Mouse (Mus musculus) T-helper 1 cell (primary cell): ENCODE measurements around the gene Gm43720.

Source experiments
- in situ Hi-C: fragments of 300-600 bp; cut with MboI, MseI; formaldehyde crosslinking; loops from one replicate; pipeline ENCODE4 v1.15.1; 2025; ENCODE audit warnings: high pct_unique_total_duplicates

Gene Gm43720

DNA sequence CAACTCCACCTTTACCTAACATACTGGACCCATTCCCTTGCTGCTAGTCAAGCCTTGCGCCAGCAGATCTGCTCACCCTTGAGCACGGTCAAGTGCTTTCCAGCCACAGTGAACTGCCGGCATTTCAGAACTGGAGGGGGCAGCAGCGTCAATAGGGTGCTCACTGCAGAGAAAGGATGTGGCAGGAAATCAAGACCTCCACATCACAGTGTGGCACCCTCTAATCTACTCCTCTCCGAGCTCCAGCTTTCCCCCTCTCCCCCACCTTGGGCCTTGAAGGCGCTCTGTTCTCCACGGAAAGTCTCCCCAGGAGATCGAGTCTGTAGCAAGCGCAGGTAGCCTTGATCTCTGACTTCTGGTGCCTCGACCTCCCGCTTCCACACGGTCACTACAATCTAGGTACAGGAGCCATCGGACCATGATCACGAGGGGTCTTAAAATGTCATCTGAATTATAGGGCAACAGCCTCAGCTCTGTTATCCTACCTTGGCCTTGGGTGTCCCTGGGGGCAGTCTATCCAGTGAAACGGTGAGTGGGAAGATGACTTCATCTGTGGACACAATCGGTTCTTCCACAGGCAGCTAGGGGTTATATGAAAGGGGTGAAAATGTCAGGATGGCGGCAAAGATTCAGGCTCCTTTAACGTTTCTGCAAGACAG lies 17.0 kb downstream of the Gm43720 start:
- in situ Hi-C loops: no loop called here

DNA sequence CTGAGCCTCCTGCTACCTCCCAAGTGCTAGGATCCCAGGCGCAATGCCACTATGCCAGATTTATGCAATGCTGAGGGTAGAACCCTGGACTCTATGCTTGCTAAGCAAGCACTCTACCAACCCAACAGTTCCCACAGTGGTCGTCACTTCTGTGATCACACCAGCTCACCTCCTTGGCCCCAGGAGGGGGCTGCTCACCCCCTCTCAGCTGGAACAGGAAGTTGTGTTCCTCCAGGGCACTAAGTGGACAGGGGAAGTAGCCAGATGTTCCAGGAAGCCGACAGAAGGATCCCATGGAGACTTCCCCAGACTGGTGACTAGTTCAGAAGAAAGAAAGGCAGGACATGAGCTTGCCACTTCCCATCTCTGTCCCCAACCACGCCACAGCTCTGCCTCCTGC lies 17.8 kb downstream of the Gm43720 start:
- in situ Hi-C loops: no loop called here

DNA sequence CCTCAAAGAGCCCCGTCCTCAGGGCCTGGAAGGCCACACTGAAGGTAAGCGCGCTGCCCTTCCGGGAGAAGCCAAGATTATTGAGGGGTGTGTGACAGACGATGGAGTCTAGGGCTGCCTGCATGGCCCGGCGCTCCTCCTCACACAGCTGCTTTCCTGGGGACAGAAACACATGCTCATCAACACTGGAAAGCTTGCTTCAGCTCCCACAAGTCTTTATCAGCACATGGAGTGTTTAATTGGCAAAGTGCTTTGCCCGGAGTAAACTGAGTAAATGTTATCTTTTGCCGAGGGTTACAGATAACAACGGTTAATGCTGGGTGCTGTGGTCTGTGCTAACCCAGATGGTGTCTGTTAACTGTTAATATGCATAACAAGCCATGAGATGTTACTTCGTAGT lies 18.9 kb downstream of the Gm43720 start:
- in situ Hi-C loops: no loop called here

DNA sequence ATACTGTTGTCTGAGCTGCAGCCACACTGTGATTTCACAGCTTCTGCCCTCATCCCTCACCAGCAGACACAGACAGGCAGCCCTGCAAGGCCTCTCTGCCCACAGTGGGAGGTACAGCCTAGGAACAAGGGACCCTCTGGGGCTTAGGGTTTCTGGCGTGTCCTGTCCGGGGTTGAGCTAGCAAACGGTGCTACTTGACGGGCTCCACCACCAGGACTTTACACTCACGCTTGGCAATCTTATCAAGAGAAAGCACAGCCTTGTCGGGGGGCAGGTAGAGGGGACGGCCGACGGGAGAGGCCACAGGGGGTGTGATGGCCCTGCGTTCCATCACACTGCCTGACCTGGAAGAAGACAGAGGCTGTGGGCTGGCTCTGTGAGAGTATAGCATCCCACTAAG lies 19.7 kb downstream of the Gm43720 start:
- in situ Hi-C loops: no loop called here

DNA sequence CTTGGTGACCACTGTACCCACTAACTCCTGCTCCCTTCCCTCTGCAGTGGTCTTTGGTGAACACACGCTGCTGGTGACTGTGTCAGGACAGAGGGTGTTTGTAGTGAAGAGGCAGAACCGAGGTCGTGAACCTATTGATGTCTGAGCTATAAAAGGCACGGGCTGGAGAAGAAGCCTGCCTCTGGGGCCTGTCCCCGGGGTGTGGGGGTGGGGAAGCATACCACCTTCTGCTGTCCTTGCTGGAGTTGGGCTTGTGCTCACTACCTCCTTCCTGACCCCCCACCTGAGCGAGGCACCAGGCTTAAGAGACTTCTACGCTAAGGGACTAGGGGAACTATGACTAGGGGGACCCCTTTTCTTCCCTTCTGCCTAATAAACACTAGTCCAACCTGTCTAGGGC lies 20.8 kb downstream of the Gm43720 start:
- in situ Hi-C loops: no loop called here

DNA sequence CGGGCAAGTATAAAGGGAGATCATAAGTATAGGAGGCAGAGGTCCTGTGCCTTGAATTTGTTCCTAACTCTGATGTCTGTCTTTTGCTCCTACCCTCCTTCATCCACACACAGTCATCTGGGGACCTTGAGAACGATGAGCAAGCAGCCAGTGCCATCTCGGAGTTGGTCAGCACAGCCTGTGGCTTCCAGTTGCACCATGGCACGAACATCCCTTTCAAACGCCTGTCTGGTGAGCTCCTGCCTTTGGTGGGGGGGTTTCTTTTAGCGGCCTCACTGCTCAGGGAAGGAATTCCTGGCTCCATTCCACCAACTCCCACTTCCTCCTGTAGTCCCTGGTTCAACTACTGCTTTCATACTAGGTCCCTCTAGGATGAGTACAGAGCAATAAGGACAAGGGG lies 21.2 kb downstream of the Gm43720 start:
- in situ Hi-C loops: no loop called here

DNA sequence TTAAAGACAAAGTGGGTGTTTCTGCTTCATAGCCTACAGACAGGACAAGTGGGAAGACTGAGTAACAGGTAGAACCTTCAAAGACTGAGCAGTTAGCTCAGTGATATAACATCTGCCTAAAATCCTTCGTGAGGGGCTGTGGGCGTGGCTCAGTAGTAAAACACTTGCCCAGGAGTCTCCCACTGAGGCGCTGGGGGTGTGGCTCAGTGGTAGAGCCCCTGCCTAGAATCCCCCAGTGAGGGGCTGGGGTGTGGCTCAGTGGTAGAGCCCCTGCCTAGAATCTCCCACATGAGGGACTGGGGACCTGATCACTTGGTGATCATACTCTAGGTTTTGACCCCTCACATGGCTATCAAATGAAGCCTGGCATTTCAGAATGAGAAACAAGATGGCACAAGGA lies 21.7 kb downstream of the Gm43720 start:
- in situ Hi-C loops: no loop called here

DNA sequence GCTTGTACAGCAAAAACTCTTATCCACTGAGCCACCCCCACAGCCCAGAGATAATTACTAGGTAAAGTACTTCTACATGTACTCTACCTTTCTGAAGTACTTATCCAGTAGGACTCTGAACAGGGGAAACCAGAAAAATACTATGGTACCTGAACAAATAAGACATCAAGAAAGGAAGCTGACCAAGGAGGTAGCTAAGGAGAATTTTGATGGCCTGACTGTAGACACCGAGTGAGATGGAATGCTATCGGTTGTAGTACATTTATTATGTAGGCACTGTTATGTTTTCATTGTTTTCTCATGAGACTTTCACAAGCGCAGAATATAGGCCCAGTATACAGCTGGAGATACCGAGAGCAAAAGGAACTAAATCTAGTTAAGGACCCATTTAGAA lies 22.2 kb downstream of the Gm43720 start:
- in situ Hi-C loops: no loop called here

DNA sequence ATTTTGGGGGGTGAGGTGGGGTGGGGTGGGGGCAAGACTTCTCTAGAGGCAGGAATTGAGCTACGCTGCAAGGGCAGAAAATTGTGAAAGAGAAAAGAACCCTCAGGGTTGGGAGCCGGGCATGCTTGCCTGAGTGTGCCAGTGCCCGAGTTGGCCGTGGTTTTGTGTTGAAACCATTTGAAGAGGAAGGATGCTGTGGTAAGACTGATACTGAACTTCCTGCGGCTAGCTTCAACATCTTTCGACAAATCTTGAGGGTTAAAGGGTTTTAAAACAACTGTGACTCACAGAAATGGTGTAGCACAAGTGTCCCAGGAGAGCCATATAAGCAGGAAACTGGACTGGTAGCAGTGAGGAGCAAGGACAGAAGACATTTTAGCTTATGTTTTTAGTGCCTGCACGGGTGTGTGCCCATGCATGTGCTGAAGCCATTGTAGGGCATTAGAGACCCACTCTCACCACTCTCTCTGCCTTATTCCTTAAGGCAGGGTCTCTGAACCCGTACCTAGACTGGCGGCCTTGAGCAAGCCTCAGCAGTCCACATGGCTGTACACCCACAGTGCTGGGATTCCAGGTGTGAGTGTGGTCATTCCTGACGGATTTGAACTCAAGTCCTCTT lies 22.7 kb downstream of the Gm43720 start:
- in situ Hi-C loops: no loop called here

DNA sequence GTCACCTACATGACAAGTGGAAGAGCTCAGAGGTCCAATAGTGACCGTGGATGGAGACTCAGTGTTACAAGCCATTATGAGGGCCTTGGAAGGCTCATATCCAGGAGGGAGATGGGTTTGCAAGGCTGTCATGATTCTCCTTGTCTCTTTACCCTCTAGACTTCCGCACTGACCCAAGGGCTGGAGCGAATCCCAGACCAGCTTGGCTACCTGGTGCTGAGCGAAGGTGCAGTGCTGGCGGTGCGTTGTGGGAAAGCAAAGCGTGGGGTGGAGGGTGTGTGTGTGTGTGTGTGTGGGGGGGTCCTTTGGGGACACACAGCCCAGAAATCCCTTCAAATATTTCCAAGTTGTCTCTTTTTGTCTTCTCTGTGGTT lies 23.7 kb downstream of the Gm43720 start:
- in situ Hi-C loops: no loop called here

DNA sequence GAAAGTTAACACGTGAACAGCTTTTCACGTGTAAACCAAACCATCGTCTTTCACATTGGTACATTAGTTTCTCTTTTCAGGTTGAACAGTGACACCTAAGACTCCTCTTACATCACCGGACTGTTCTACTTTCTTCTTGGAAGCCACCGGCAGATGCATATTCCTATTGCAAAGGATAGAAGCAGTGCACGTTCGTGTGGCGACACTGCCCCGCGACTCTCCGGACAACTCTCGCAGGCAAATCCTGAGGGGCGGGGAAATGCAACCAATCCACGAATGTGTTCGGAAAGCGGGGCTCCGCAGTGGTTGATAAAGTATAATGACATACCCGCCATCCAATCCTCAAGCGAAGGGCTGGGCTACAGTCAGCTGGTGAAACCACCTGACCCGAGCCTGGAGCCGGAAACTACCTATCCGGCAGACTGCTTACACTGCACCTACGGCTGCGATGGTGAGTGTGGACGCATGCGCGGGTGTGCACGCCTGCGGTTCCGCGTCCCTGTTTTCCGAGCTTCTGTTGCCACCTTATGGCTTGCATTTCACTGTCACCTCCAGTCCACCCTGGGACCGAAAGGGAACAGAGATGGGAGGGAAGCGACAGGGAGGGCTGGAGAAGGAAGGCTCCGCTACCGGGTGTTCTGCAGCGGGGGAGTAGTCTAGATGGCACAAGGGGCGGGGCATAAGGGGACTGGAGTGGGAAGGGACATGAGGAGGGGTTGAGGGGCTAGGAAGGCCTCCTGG lies 24.2 kb downstream of the Gm43720 start, which contains the start of gene Lamtor4:
Gene Lamtor4, plus strand, starts transcription at position 130 of the 741 bp plus-strand sequence.
- in situ Hi-C loops: no loop called here

DNA sequence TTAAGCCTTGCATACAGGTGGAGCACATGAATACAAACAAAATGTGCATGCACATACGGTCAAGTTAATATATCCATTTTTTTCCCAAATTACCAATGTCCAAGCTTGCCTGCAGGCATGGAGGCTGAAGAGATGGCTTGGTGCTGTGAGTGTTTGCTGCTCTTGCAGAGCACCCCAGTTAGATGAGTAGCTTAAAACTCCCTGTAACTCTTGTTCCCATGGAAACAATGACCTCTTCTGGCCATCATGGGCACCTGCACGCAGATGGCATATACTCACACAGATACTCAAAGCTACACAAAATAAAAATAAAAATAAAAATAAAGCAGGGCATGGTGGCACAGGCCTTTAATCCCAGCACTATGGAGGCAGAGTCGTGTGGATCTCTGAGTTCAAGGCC lies 26.7 kb downstream of the Gm43720 start:
- in situ Hi-C loops: no loop called here

DNA sequence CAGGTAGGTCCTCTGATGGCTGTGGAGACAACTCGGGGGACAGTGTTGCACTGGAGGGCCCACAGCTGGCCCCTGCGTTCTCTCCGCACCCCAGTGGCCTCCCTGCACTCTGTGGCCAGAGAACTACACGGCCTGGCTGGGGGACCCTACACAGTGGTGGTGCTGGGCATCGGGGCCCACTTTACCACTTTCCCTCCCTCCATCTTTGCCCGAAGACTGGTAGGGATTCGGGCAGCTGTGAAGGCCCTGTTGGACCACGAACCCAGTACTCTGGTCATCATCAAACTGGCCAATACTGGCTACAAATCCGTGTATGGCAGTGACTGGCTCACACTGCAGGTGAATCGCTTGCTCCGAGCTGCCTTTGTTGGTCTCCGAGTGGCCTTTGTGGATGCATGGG lies 28.6 kb downstream of the Gm43720 start:
- in situ Hi-C loops: no loop called here

DNA sequence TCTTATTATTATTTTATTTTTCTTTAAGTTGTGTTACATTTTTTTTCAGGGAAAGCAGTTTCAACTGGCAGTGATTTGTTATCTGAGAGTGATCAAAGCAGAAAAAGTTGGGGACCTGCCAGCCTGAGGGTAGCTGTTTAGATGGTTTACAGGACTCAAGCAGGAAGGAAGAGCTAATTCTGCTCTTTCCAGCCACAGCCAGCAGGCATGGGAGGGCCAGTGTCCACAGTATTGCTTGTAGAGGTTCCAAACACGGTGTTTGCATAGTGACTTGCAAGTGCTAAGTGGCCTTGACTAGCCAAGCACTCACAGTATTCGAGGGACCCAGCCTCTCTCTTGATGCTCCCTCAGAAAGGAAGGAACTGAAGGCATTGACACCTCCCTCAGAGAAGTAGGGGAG lies 38.2 kb downstream of the Gm43720 start:
- in situ Hi-C loops: no loop called here

DNA sequence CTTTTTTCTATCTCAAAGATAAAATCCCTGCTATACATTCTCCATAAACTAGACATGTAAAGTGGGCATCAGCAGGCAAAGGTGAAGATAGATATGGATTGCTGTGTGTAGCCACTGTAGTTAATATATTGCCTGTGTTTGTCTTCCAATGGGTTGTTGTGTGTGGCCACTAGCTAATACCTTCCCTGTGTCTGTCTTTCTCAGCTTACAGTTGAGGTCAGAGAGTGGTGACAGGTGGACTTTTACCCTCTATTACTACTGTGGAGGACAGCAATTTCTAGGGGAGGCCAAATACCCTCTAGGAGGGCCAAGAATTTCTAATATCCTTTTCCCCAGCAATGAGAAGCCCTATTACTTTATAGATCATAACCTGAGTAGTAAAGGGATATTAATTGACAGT lies 45.5 kb downstream of the Gm43720 start:
- in situ Hi-C loops: no loop called here

DNA sequence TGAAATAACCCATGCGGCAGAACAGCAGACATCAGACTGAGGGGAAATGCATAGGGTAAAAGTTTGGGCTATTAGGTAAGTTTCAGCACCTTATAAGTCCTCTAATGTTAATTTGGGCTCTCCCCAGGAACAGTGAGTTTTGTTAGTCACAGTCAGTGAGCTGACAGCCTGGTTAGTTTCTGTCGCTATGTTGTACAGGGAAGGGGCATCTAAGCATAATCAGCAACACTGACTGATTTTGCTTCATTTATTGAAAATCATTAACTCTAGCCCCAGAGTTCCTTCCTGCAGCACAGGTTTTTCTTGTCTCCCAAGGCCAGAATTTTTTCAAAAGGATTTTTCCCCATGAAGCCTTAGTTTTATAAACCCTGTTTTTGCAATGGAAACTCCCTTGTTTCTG lies 46.0 kb downstream of the Gm43720 start:
- in situ Hi-C loops: no loop called here

DNA sequence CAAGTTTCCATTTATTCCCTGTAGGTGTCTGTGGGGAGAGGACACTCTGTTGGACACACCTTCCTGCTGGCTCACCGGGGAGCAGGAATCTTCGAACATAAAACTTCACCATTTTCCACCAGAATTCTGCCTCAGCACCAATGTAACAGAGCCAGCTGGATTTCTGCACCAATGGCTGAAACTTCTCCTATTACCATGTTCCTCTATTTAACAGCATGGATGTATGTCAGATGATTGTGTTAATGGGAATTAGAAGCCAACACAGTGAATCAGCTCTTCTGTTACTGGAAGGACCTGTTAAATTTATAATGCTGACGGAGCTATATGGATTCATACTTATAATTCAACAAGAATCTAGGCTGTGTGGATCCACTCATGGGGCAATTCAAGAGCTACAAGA lies 50.2 kb downstream of the Gm43720 start:
- in situ Hi-C loops: no loop called here

DNA sequence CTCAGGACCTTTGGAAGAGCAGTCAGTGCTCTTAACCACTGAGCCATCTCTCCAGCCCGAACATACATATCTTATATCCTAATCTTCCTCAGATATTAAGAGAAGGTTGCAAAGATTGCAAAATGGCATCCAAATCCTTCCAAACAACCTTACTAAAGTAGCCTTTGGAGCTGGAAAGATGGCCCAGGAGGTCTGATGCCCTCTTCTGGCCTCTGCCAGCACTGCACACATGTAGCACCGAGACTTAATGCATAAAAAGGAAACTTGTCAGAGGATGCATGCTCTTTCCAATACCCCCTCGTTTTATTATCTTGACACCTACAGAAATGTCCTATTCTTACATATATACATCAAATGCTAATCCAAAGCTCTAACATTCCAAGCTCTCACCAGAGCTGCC lies 51.7 kb downstream of the Gm43720 start:
- in situ Hi-C loops: no loop called here

DNA sequence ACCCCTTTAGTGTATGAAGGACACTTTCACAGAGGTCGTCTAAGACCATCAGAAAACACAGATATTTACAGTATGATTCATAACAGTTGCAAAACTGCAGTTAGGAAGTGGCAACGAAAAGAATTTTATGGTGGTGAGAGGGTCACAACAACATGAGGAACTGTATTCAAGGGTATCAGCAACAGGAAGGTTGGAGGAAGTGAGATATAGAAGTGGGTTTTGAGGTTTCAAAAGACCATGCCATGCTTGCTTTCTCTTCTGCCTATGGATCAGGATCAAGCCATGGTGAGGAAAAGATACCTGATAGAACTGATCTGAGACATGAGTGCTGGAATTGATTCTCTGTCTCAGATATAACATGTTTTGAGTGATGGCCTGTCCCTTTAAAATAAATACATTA lies 52.4 kb downstream of the Gm43720 start:
- in situ Hi-C loops: no loop called here

DNA sequence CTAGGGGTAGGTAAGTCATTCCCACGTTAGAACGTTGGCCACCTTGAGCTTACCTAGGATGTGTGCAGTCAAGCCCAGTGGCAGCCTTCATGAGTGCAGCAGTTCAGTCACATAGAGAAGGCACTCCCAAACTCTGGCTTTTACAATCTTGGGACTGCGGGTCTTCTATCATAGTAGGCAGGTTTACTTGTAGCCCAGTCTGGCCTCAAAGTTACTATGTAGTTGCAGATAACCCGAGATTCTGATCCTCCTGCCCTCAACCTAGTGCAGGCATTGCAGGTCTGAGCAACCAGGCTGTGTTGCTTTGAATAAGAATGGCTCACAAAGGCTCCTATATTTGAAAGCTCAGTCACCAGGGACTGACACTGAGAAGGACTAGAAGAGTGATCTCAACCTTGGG lies 53.3 kb downstream of the Gm43720 start:
- in situ Hi-C loops: no loop called here

DNA sequence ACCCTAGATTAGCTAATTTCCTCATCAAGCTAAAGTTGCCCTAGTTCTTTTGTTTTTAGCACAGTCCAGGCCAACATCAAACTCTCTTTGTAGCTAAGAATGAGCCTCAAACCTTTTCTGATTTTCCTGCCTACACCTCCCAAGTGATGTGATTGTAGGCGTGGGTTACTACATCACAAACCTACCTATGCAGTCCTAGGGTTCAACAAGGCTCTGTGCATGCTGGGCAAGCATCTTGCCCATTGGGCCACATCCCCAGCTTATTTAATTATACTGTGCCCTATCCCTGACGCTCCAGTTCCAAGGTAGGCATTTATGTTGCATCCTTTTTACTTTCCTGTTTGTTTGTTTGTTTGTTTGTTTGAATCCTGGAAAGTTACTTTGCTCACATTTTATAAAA lies 54.1 kb downstream of the Gm43720 start, which contains the start of gene Nxpe5:
Gene Nxpe5, plus strand, starts transcription at position 199 of the 400 bp plus-strand sequence.
- in situ Hi-C loops: no loop called here

DNA sequence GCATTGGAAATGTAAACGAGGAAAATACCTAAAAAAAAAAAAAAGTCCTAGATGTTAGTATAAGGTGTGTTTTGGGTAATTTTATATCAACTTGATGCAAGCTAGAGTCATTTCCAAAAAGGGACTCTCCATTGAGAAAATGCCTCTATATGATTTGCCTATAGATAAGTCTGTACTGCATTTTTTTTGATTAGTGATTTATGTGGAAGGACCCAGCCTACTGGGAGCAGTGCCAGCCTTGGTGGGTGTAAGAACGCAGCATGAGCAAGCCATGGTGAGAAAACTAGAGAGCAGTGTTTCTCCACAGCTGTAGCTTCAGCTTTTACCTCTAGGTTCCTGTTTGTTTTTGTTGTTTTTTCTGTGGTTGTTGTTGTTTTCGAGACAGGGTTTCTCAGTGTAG lies 56.5 kb downstream of the Gm43720 start:
- in situ Hi-C loops: no loop called here

DNA sequence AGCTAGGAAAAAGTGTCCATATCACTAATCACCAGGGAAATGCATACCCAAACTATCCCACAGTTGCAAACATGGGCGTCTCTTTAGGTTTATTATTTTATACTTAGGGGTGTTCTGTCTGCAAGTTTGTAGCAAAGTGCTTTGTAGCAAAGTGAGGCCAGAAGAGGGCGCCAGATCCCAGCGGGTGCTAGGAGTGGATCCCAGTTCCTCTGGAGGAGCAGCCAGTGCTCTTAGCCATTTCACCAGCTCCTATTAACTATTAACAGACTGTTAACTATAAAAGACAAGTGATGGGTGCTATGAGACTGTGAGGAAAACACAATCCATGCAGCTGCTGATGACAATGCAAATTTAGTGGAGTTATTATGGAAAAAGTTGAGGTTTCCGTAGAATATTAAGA lies 57.6 kb downstream of the Gm43720 start:
- in situ Hi-C loops: no loop called here
